17 mouse cellular contexts compared by ENCODE assay signal in the genomic region with DNA sequence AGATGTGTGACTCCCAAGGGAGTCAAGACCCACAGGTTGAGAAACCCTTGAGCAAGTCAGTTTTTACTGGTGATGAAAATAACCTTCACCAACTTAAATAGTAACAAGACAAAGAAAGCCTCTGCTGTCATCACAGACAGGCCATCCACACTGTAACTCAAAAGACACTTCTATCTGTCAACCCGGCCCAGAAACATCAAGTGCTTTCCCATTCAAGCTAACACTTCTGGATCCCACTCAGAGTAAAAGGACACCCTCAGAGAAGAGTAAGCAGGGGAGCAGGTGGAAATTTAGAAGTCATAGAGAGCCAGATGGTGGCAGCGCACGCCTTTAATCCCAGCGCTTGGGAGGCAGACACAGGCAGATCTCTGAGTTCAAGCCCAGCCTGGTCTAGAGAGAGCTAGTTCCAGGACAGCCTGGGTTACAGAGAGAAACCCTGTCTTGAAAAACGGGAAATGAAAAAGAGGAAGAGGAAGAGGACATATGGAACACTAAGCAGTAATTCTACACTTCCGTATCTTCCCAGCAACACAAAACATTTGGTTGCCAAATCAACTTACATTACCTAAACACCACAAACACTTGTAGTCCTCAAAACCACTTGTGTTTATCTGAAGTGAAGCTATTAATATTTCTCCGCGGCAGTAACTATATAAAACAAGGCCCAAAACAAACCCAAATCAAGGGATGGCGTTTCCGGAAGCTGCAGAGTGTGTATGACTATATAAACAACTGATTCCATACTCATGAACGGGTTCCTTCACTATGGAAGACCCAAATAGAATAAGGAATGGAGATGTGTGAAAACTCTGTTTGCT.
A peak's percentile ranks its signal among the peaks of the same experiment; 100 is the strongest.
DNase-seq lines count a peak whose midpoint lies in the region; ATAC-seq and TF ChIP-seq lines count a peak whose summit lies in the region.
"Had no signal": no experiment of that assay in that cellular context is flagged by ENCODE, and none has a peak within 500 bp of the region (broad histone marks: within the 10 kb centered on the region; RNA-seq: fewer than 3 reads in every experiment).

No protein-coding gene starts in this region.

- H3K36me3 ChIP-seq in forebrain, postnatal 0 days (ENCODE audit: insufficient read depth), result no peaks in the 10 kb centered on the region
- H3K36me3 ChIP-seq in forebrain, embryonic 16.5 days (ENCODE audit: control insufficient read depth, insufficient read depth), result no peaks in the 10 kb centered on the region
- 0 out of 2 replicates have a peak, but pooled peaks cover 2% of the 10 kb centered on the region for H3K36me3 ChIP-seq in liver, adult 2 months (ENCODE audit: control insufficient read depth, insufficient read depth, low read length)
- H3K36me3 ChIP-seq in liver, embryonic 12.5 days, result no peaks in the 10 kb centered on the region
- H3K36me3 ChIP-seq: lung, embryonic 15.5 days; midbrain, embryonic 12.5 days had no signal

- no peak overlapping the region for H3K27ac ChIP-seq in forebrain, postnatal 0 days (ENCODE audit: low read depth, low read length)
- H3K27ac ChIP-seq in forebrain, embryonic 16.5 days (ENCODE audit: low read length), result no peak overlapping the region
- H3K27ac ChIP-seq in liver, adult 2 months (replicated peaks; ENCODE audit: insufficient read depth, low read depth, low read length), result no peak overlapping the region
- H3K27ac ChIP-seq in liver, embryonic 12.5 days, result no peak overlapping the region
- H3K27ac ChIP-seq in bone marrow macrophage, adult 2 months (ENCODE audit: insufficient read depth, low read depth, low read length), result peak overlapping the region; percentile 78
- H3K27ac ChIP-seq: embryonic facial prominence, embryonic 13.5 days; hindbrain, postnatal 0 days; lung, embryonic 15.5 days; midbrain, embryonic 12.5 days; stomach, postnatal 0 days had no signal

- TF ChIP-seq POLR2A in liver, adult 2 months (IDR thresholded peaks at IDR 0.05; ENCODE audit: extremely low read depth, insufficient read depth, low read length), result no peak
- no peak for TF ChIP-seq POLR2A in bone marrow macrophage, adult 2 months (IDR thresholded peaks at IDR 0.05; ENCODE audit: borderline replicate concordance, low read depth, low read length)

- no peaks in the 10 kb centered on the region for H3K79me2 ChIP-seq in liver, adult 2 months (ENCODE audit: control insufficient read depth, insufficient read depth, low read length)

- DNase-seq in forebrain, postnatal 0 days, result no peak
- peak; percentile 21 for DNase-seq in liver, adult 2 months (ENCODE audit: extremely low read depth, low read depth, low spot score)
- DNase-seq in left cerebral cortex, adult 8-10 months (ENCODE audit: low spot score in 2 of 2), result no peak
- DNase-seq in layer of hippocampus, adult 9-11 months, result no peak
- DNase-seq: cerebellum, postnatal 25 days; kidney, adult 8-10 months; thymus, postnatal 14 days had no signal

- peak; percentile 32; the same call in 1 of the 2 replicates for ATAC-seq in forebrain, postnatal 0 days
- ATAC-seq in forebrain, embryonic 16.5 days, result no peak
- ATAC-seq in liver, embryonic 12.5 days, result no peak
- ATAC-seq in megakaryocyte, adult 5-6 weeks (ENCODE audit: poor library complexity, severe bottlenecking), result peak; percentile 93
- ATAC-seq: hindbrain, postnatal 0 days had no signal

- WGBS in forebrain, postnatal 0 days, result 81% methylated on average over 11 of the region's 11 CpGs
- 86% methylated on average over 11 of the region's 11 CpGs for WGBS in forebrain, embryonic 16.5 days
- 89% methylated on average over 11 of the region's 11 CpGs for WGBS in liver, adult 2 months
- WGBS in liver, embryonic 12.5 days (ENCODE audit: insufficient replicate concordance), result 68% methylated on average over 11 of the region's 11 CpGs

- no peak for TF ChIP-seq CTCF in forebrain, postnatal 0 days (IDR thresholded peaks at IDR 0.05; ENCODE audit: low read depth)
- TF ChIP-seq CTCF in liver, adult 2 months (IDR thresholded peaks at IDR 0.05; ENCODE audit: low read depth, low read length), result no peak
- no peak for TF ChIP-seq CTCF in bone marrow macrophage, adult 2 months (IDR thresholded peaks at IDR 0.05; ENCODE audit: low read depth, low read length)

- no peak overlapping the region for H3K4me3 ChIP-seq in forebrain, postnatal 0 days (ENCODE audit: low read depth, low read length)
- no peak overlapping the region for H3K4me3 ChIP-seq in forebrain, embryonic 16.5 days (replicated peaks; ENCODE audit: low read length)
- H3K4me3 ChIP-seq in liver, adult 2 months (ENCODE audit: insufficient read depth, low read depth, low read length), result no peak overlapping the region
- no peak overlapping the region for H3K4me3 ChIP-seq in liver, embryonic 12.5 days
- no peak overlapping the region for H3K4me3 ChIP-seq in bone marrow macrophage, adult 2 months (ENCODE audit: insufficient read depth, low read length)
- H3K4me3 ChIP-seq: embryonic facial prominence, embryonic 13.5 days; lung, embryonic 15.5 days; midbrain, embryonic 12.5 days; myocyte had no signal

- no peaks in the 10 kb centered on the region for H3K9me3 ChIP-seq in forebrain, postnatal 0 days (ENCODE audit: low read length)
- no peaks in the 10 kb centered on the region for H3K9me3 ChIP-seq in forebrain, embryonic 16.5 days (ENCODE audit: control insufficient read depth, low read length)
- H3K9me3 ChIP-seq in liver, embryonic 12.5 days (replicated peaks), result no peaks in the 10 kb centered on the region
- H3K9me3 ChIP-seq: embryonic facial prominence, embryonic 13.5 days; lung, embryonic 15.5 days; midbrain, embryonic 12.5 days had no signal

- no peak overlapping the region for H3K9ac ChIP-seq in forebrain, postnatal 0 days
- H3K9ac ChIP-seq in forebrain, embryonic 16.5 days (replicated peaks; ENCODE audit: low read depth, low read length), result no peak overlapping the region
- no peak overlapping the region for H3K9ac ChIP-seq in liver, adult 2 months (ENCODE audit: low read depth, low read length)
- no peak overlapping the region for H3K9ac ChIP-seq in liver, embryonic 12.5 days
- H3K9ac ChIP-seq: embryonic facial prominence, embryonic 13.5 days; lung, embryonic 15.5 days; midbrain, embryonic 12.5 days had no signal

- no peaks in the 10 kb centered on the region for H3K4me1 ChIP-seq in forebrain, postnatal 0 days (ENCODE audit: insufficient read depth)
- peaks cover 3% of the 10 kb centered on the region; the same call in 1 of the 2 replicates for H3K4me1 ChIP-seq in forebrain, embryonic 16.5 days (replicated peaks; ENCODE audit: control insufficient read depth, insufficient read depth, low read length)
- no peaks in the 10 kb centered on the region for H3K4me1 ChIP-seq in liver, adult 2 months (ENCODE audit: control insufficient read depth, insufficient read depth, low read length)
- H3K4me1 ChIP-seq in liver, embryonic 12.5 days, result no peaks in the 10 kb centered on the region
- peaks cover 21% of the 10 kb centered on the region for H3K4me1 ChIP-seq in bone marrow macrophage, adult 2 months (ENCODE audit: control insufficient read depth, insufficient read depth, low read length)
- H3K4me1 ChIP-seq: lung, embryonic 15.5 days; midbrain, embryonic 12.5 days had no signal

- H3K27me3 ChIP-seq in forebrain, postnatal 0 days (ENCODE audit: insufficient read depth, low read length), result no peaks in the 10 kb centered on the region
- no peaks in the 10 kb centered on the region for H3K27me3 ChIP-seq in forebrain, embryonic 16.5 days (replicated peaks; ENCODE audit: control insufficient read depth, insufficient read depth, low read length)
- H3K27me3 ChIP-seq in liver, adult 2 months (ENCODE audit: control insufficient read depth, insufficient read depth, low read length), result no peaks in the 10 kb centered on the region
- no peaks in the 10 kb centered on the region for H3K27me3 ChIP-seq in liver, embryonic 12.5 days (replicated peaks)
- H3K27me3 ChIP-seq: embryonic facial prominence, embryonic 13.5 days; lung, embryonic 15.5 days; midbrain, embryonic 12.5 days had no signal

- no peak overlapping the region for H3K4me2 ChIP-seq in forebrain, postnatal 0 days (ENCODE audit: low read depth)
- no peak overlapping the region for H3K4me2 ChIP-seq in forebrain, embryonic 16.5 days (ENCODE audit: low read length)
- no peak overlapping the region for H3K4me2 ChIP-seq in liver, embryonic 12.5 days
- H3K4me2 ChIP-seq: embryonic facial prominence, embryonic 13.5 days; lung, embryonic 15.5 days; midbrain, embryonic 12.5 days had no signal

Comparison
In these comparisons a context has a peak if more than half of its experiments do, and no peak if none do; other contexts are left out.
1. ATAC-seq: peak in forebrain, postnatal 0 days (single experiment) and megakaryocyte, adult 5-6 weeks (single experiment); none in forebrain, embryonic 16.5 days (single experiment) and liver, embryonic 12.5 days (single experiment).